Mouse (Mus musculus) erythroblast, embryonic 14.5 days (primary cell): ENCODE results near the gene Col16a1.

Experiments
- GATA1 ChIP-seq: IDR thresholded peaks from 2 replicates; pipeline ENCODE4 v1.6.1; 2012; ENCODE audit warnings: low read length, inconsistent platforms, mixed read lengths
- TAL1 ChIP-seq: IDR thresholded peaks from 3 replicates; pipeline ENCODE4 v1.6.1; 2012; ENCODE audit warnings: low read length, inconsistent platforms, mixed read lengths

DNA sequence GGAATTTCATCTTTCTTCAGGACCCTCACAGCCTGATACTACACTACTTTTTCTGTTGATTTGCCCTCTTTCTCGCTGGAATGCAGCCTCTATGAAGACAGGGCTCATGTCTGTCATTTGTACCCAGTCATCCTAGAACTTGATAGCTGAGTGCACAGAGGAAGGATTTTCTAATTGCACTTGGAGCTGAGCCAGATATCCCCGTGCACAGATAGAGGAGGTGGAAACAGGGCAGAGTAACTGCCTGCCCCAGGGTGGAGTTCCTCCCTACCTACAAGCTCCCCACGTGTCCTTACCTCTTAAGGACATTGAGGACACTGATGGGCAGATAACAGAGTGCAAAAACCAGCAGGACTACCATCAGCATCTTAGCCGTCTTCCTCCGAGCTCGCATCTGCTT is 85.8 kb downstream of the Col16a1 start:
- TF ChIP-seq TAL1 (no peak), GATA1 (no peak)
